Mouse (Mus musculus) heart, adult 18-20 months (tissue): ENCODE measurements around the gene Pax6. TPM values are rescaled to one million over a fixed set of nuclear protein-coding genes. Genes with fewer than 3 reads are reported as not detected.

Experiments
- DNase-seq, 2 experiments: peaks; one replicate each; pipeline ENCODE4 v3.0.0; 2021 to 2022; ENCODE audit warnings: mixed read lengths in 1 of 2
- total RNA-seq, 2 experiments: library from RNA; stranded (reverse); gene quantifications; 2 replicates each; pipeline ENCODE4 v1.2.3; 2021

The Pax6 gene
- total RNA-seq, 2 experiments from 2014 or later: not detected

DNA sequence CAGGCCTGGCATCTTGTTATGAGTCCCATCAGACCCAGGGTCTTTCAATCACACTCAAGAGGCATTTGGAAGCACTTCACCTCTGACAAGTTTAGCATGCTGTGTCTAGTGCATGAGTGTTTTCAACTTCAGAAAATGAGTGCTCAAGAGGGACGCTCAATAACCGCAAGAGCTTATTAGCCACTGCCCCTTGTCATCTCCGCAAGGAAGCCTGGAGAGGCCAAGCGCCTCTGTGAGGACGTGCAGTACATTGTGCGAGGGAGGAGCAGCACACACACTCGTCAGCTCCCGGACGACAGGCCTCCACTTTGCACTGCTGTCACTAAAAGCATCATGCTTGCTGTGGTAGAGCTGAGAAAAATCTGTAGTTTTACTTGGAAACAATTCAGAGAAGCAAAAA is 58.0 kb downstream of the Pax6 start:
- no peak for DNase-seq

DNA sequence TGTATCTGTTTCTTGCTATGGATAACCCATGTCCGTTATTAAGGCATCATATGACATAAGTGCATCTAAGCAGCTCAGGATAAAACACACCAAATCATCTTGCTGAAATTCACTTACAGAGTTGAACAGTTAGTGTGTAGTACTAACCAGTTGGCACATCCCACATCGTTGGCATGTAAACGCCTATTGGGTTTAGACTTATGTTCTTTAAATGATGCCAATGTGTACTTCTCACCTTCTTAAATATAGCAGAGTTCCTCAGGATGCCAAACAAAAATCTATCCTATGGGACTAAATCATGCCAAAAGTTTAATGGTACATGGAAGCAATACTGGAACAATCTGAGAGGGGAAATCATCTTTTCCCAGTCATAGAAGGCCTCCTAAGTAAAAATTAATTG is 62.0 kb downstream of the Pax6 start:
- no peak for DNase-seq

DNA sequence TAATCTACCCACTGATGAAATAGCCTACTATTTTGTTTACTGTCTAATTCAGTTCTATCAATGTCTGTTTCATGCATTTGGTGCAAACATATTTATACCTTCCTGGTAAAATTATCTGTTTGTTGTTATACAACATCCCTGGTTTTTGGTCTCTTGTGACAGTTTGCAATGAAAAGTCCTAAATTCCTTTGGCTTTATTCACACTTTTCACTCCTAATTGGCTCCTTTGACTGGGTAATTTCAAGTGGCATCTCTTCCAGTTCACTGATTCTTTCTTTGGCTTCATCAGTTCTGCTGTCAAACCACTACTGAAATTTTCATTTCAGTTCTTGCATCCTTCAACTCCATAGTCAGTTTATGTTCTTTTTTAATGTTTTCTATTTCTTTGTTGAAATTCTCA is 67.5 kb downstream of the Pax6 start:
- DNase-seq: no peak

GRCm38 (mm10) chr2:105746896-105747295 is 78.2 kb downstream of the Pax6 start:
- no peak for DNase-seq

Other genes with a start within 250 kb of the Pax6 start
- 10 to 100 TPM; 12.4 to 17.4 TPM for gene Elp4, start 235.7 kb downstream of the Pax6 start, total RNA-seq
- 10 to 100 TPM; 99.3 to 100.0 TPM for gene Immp1l, start 235.7 kb downstream of the Pax6 start, total RNA-seq